Mouse (Mus musculus) liver, embryonic 14.5 days (tissue): ENCODE data around the gene Plbd1.

Source experiments
- CTCF ChIP-seq: IDR thresholded peaks from 2 replicates; pipeline ENCODE4 v1.5.1; 2016; ENCODE audit warnings: antibody characterized with exemption, low read depth, control low read depth
- EP300 ChIP-seq: IDR thresholded peaks from 2 replicates; pipeline ENCODE4 v1.6.1; 2016; ENCODE audit warnings: antibody characterized with exemption, low read depth

DNA sequence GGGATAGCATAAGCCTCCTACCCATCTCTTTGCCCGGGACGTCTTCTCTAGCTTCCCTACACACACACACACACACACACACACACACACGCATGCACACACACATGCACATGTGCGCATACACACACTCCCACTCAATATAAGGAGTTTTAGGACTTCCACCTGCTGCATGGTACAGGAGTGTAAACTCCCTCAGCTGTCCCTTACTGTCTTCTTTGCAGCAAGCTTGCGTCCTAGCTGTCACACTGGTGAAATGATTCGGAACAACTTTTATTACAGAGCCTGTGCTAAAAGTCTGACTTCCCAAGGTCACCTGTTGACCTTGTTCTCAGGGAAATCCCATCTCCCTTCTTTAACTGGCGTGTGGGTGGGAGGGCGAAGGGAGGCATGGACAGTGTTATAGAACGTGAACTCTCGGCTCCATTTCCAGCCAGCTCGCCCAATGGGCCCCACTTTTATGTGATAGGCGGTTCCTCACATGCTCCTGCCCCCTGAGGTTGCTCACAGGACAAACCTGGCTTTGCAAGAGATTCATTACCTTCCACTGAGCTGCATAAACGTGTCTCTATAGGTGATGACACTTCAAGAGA lies 29.7 kb downstream of the Plbd1 start:
- TF ChIP-seq CTCF (no peak), EP300 (no peak)
